Mouse (Mus musculus) kidney, adult 2 months (tissue): ENCODE data around the gene Prdx1. TPM values are rescaled to one million over a fixed set of nuclear protein-coding genes. Genes with fewer than 3 reads are reported as not detected.

Experiments used
- DNase-seq: peaks from one replicate; pipeline ENCODE4 v3.0.0; 2021
- H3K27ac ChIP-seq: fragments of 200-500 bp; 2 replicates; pipeline ENCODE4 v1.5.1; 2012; ENCODE audit warnings: low read depth, low read length, control low read depth, inconsistent platforms; ENCODE audit not compliant: insufficient read depth
- H3K27me3 ChIP-seq: fragments of 200-500 bp; replicated peaks from 2 replicates; pipeline ENCODE4 v1.6.1; 2012; ENCODE audit warnings: mild to moderate bottlenecking, moderate library complexity, low read length, inconsistent platforms; ENCODE audit not compliant: control insufficient read depth, insufficient read depth
- H3K36me3 ChIP-seq: fragments of 200-500 bp; 2 replicates; pipeline ENCODE4 v1.6.1; 2012; ENCODE audit warnings: mild to moderate bottlenecking, moderate library complexity, low read length, inconsistent platforms; ENCODE audit not compliant: control insufficient read depth, insufficient read depth
- H3K4me1 ChIP-seq: fragments of 200-500 bp; 2 replicates; pipeline ENCODE4 v1.6.1; 2011; ENCODE audit warnings: low read length; ENCODE audit not compliant: control insufficient read depth, insufficient read depth
- H3K4me3 ChIP-seq: fragments of 200-500 bp; 2 replicates; pipeline ENCODE4 v1.5.1; 2011; ENCODE audit warnings: mild to moderate bottlenecking, low read depth, low read length, control low read depth; ENCODE audit not compliant: insufficient read depth
- CTCF ChIP-seq: fragments of 200-500 bp; conservative IDR thresholded peaks from 2 replicates; pipeline ENCODE4 v1.5.1; 2011; ENCODE audit warnings: low read depth, mild to moderate bottlenecking, control low read depth, low read length, moderate library complexity, mixed read lengths; ENCODE audit not compliant: insufficient read depth, insufficient read length
- POLR2A ChIP-seq: fragments of 200-500 bp; IDR thresholded peaks from one replicate; pipeline ENCODE4 v1.6.1; 2011; ENCODE audit warnings: low read depth, low read length, control low read depth
- WGBS: fragments of 180-500 bp; shearing (Covaris S2); methylation state at CpG from one replicate; pipeline ENCODE4 v1.1.7; 2018; 5-methylcytosine and 5-hydroxymethylcytosine counted together
- polyA plus RNA-seq: library from polyadenylated mRNA; depleted of rRNA; stranded (reverse); fragments of >200 nt; gene quantifications from 2 replicates; pipeline ENCODE4 v1.2.3, GENCODE M21; 2012; rRNA removed

The Prdx1 gene
- polyA plus RNA-seq, 1 experiment, result 478 TPM

GRCm38 (mm10) chr4:116749750-116750149 lies 64.4 kb downstream of the Prdx1 start:
- H3K4me3 ChIP-seq, result no peak overlapping the region
- no peak overlapping the region for H3K27ac ChIP-seq
- no peaks in the 10 kb centered on the region for H3K4me1 ChIP-seq
- TF ChIP-seq CTCF (no peak), POLR2A (no peak)
- no peak for DNase-seq
- H3K36me3 ChIP-seq, result no peaks in the 10 kb centered on the region; the same call in 1 of the 2 replicates
- 61% methylated on average over 2 of the region's 2 CpGs for WGBS
- no peaks in the 10 kb centered on the region for H3K27me3 ChIP-seq

Other genes starting within 250 kb of the Prdx1 start
- 45.1 and 61.9 TPM in 2 replicates for gene Mast2, start 221.4 kb upstream of the Prdx1 start, polyA plus RNA-seq
- gene Ipp, start 178.0 kb upstream of the Prdx1 start, polyA plus RNA-seq, result 3.6 and 5.2 TPM in 2 replicates
- gene Tmem69, start 129.6 kb upstream of the Prdx1 start, polyA plus RNA-seq, result 6.0 and 9.9 TPM in 2 replicates
- gene Gpbp1l1, start 127.9 kb upstream of the Prdx1 start, polyA plus RNA-seq, result 46.7 and 57.9 TPM in 2 replicates
- 9.1 and 10.4 TPM in 2 replicates for gene Ccdc17, start 88.9 kb upstream of the Prdx1 start, polyA plus RNA-seq
- gene Nasp, start 57.6 kb upstream of the Prdx1 start, polyA plus RNA-seq, result 2.5 and 3.9 TPM in 2 replicates
- gene Akr1a1, start 33.9 kb upstream of the Prdx1 start, polyA plus RNA-seq, result 2,926 and 3,067 TPM in 2 replicates
- 28.8 and 30.3 TPM in 2 replicates for gene Mmachc, start 22.9 kb downstream of the Prdx1 start, polyA plus RNA-seq
- gene Ccdc163, start 23.0 kb downstream of the Prdx1 start, polyA plus RNA-seq, result 29.2 and 34.5 TPM in 2 replicates
- 10.7 and 11.7 TPM in 2 replicates for gene Tesk2, start 35.4 kb downstream of the Prdx1 start, polyA plus RNA-seq
- gene Toe1, start 122.1 kb downstream of the Prdx1 start, polyA plus RNA-seq, result 19.2 and 19.6 TPM in 2 replicates
- gene Mutyh, start 122.2 kb downstream of the Prdx1 start, polyA plus RNA-seq, result 2.7 and 2.9 TPM in 2 replicates
- 2.1 and 2.5 TPM in 2 replicates for gene Hpdl, start 136.2 kb downstream of the Prdx1 start, polyA plus RNA-seq
- 7.4 and 7.5 TPM in 2 replicates for gene Zswim5, start 191.8 kb downstream of the Prdx1 start, polyA plus RNA-seq